Mouse (Mus musculus) adrenal gland, adult 2 months (tissue): Measurements from ENCODE around the gene Zfp598. TPM values are rescaled to one million over a fixed set of nuclear protein-coding genes. Genes with fewer than 3 reads are reported as not detected.

Experiments used
- DNase-seq: peaks from one replicate; pipeline ENCODE4 v3.0.0; 2021
- long read RNA-seq: library from polyadenylated mRNA; stranded (forward); transcript quantifications from one replicate; pipeline ENCODE4 v2.0.0, GENCODE M21; 2021
- polyA plus RNA-seq: library from polyadenylated mRNA; depleted of rRNA; stranded (reverse); fragments of >200 nt; gene quantifications from 2 replicates; pipeline ENCODE4 v1.2.3, GENCODE M21; 2012; rRNA removed
- total RNA-seq, 2 experiments: library from RNA; stranded (reverse); gene quantifications; 2 replicates each; pipeline ENCODE4 v1.2.3; 2021

Zfp598 gene
- 10 to 100 TPM; 40.8 to 51.3 TPM for total RNA-seq
- 86.0 and 99.0 TPM in 2 replicates for polyA plus RNA-seq
- long read RNA-seq, transcript Zfp598-202 (12 exons, 3,352 nt): major isoform, 14 of 26 reads
- long read RNA-seq, partial matches to known transcripts: 4 of 26 reads
- long read RNA-seq, other reads (novel, unspliced or antisense): 4 of 26 reads

- peak; percentile 97 for DNase-seq
Observed at GRCm38 (mm10) chr17:24669545-24670245, at the start of gene Zfp598. Zfp598 (plus strand) TSS chr17:24669687.

GRCm38 (mm10) chr17:24625472-24625871 lies 44.0 kb upstream of the Zfp598 start:
- no peak for DNase-seq

DNA sequence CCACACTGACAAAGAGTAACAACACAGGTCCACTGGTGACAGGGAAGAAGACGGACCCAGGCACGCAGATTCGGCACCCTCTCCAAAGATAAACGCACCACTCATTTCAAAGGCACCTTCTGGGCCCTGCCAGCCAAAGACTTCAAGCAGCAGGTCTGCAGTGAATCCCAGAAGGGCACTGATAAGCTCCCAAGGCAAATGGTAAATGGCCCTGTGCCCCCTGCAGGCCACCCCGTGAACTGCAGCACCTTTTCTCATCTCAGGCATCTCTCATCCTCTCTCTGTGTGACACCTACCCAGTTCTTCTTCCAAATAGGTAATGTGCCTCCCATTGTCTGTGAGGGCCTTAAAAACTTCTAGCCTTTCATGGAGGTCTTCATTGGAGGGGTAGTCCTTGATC lies 40.8 kb upstream of the Zfp598 start:
- DNase-seq: peak; percentile 78

DNA sequence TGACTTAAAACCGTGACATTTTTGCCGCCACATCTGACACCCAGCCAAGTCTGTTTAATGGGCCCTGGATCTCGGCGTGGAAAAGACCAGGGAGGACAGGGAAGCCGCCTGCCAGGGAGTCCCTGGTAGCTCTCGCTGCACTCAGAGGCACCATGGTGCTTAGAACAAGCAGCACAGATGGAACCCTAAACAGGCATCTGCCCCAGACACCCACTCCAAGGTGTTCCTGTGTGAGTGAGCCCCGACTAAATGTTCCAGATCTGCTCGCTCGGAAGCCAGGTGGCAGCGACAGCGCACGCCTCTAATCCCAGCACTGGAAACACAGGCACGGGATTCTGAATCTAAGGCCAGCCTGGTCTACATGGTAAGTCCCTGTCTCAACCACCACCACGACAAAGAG lies 39.4 kb upstream of the Zfp598 start:
- DNase-seq: no peak

GRCm38 (mm10) chr17:24632167-24632812 lies 37.2 kb upstream of the Zfp598 start, which contains the start of the genes Tsc2 and Nthl1:
Tsc2 (minus strand) TSS chr17:24632630.
Nthl1 (plus strand) TSS chr17:24632680.
- peak; percentile 91 for DNase-seq

- DNase-seq: peak; percentile 63
Observed at GRCm38 (mm10) chr17:24632813-24633449, 36.6 kb upstream of the Zfp598 start.

DNA sequence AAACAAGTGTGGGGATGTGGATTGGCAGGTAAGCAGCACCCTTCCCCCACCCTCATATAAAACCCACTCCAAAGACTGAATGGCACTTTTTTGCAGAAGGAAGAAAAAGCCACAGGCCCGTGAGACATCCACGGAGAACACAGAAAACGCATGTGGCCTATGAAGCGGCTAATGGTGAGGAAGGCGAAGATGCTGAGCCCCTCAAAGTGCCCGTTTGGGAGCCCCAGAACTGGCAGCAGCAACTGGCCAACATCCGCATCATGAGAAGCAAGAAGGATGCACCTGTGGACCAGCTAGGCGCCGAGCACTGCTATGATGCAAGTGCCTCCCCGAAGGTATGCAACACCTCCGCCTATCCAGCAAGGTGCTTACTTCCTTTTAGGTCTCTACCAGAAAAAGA lies 35.7 kb upstream of the Zfp598 start:
- DNase-seq: no peak

DNA sequence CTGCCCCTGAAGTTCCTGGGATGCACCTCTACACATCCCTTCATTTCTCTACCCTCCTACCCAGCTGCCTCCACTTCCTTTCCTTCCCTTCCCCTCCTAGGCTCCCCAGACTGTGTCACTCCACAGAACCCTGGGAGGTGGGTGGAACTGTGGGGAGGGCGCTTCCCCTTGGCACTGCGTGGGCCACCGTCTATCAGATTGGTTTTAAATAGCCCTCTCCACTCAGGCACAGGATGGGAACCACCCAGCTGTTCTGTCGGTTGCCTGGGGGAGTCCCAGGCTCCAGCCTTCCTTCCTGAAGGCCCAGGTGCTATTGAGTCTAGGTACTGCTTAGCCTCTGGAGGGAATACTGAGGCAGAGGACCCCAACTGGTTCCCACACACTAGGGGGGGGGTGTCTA lies 34.5 kb upstream of the Zfp598 start:
- DNase-seq: peak; percentile 50

GRCm38 (mm10) chr17:24635694-24636093 lies 33.8 kb upstream of the Zfp598 start:
- no peak for DNase-seq

GRCm38 (mm10) chr17:24636781-24637481 lies 32.6 kb upstream of the Zfp598 start:
- DNase-seq: no peak

DNA sequence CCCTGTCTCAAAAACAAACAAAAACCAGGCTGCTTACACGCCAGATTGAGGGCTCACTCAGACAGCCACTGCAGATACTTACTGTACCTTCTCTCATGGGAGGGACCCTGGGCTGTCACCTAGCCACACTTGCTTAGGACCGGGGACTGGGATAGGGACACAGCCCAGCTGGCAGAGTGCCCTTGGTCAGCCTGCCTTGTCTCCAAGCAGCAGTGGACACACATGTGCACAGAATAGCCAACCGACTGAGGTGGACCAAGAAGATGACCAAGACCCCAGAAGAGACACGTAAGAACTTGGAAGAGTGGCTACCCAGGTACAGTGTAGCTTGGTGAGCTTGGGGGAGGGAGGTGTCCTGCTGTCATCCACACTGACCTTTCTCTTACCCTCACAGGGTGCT lies 31.3 kb upstream of the Zfp598 start:
- no peak for DNase-seq

DNA sequence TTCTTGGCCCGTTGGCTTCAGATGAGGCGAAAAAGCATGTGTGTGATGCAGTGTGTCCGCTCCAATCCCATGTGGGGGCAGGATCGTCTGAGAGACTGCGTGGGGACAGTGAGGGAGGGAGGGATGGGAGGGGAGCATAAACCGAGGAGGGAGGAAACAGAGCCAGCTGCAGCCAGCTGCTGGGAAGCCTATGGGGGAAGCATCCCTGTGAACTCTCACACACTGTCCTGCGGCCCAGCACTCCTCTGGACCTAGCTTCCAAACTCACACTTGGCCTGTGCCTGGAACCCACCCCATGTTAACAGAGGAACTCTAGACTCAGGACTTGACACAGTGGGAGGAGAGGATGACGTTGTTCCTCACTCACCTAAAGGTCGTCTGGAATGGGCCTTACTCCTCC lies 30.6 kb upstream of the Zfp598 start:
- no peak for DNase-seq

- DNase-seq: no peak
Observed at GRCm38 (mm10) chr17:24639571-24639988, 29.9 kb upstream of the Zfp598 start.

- DNase-seq: no peak
Observed at GRCm38 (mm10) chr17:24640119-24640518, 29.4 kb upstream of the Zfp598 start.

- DNase-seq: no peak
Observed at GRCm38 (mm10) chr17:24640581-24640980, 28.9 kb upstream of the Zfp598 start.

DNA sequence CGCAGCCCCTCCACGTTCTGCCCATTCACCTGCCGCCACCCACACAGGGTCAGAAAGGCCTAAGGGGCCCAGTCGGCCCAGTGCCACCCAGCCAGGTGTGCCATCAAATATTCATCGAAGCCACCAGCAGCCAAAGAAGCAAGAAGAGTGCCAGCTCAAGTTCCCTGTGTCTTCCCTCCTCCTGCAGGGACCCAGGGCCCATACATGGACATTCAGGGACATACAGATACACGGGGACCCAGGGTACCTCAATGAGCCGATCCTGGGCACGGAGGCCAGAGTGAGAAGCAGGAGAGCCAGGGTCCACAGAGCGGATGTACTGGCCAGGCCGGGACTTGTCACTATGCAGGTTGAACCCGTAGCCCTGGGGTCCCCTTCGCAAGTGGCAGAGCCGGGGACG lies 27.5 kb upstream of the Zfp598 start:
- no peak for DNase-seq

GRCm38 (mm10) chr17:24642791-24643343 lies 26.6 kb upstream of the Zfp598 start:
- DNase-seq: no peak

- DNase-seq: peak; percentile 17
Observed at GRCm38 (mm10) chr17:24644030-24644715, 25.3 kb upstream of the Zfp598 start.

DNA sequence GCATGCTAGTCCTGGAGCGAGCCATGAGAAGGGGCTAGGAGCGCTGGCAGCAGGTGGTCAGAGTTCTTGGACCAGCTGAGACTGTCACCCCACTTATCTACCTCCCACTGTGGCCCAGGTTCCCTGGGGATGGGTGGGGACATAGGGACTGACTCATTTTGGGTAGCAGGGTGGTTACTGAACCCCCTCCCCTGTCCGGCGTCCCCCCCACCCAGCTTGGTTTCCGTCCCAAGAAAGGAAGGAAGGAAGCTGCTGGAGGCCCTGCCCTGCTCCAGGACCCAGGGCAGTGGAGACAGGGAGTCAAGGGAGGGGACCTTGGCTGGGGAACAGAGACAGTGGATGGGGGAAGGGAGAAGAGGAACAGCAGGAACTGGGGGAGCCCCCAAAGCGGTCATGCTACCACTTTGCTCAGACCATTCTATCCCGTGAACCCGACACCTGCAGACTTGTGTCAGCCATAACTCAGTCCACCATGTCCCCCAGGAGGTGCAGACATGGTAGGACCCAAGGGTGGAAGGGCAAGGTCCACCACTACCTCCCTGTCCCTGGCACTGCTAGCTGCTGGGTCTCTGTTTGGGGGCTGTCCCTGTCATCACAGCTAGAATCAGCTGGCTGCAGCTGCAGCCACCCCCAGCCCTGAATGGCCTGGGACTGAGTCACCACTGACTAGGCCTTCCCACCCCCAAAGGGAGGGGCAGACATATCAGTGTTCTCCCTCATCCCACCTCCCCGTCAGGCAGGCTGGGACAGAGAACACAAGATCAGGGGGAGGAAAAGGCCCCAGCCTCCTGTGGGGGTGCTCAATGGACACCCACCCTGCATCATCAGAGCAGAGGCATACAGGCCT lies 24.4 kb upstream of the Zfp598 start:
- peak; percentile 69 for DNase-seq

DNA sequence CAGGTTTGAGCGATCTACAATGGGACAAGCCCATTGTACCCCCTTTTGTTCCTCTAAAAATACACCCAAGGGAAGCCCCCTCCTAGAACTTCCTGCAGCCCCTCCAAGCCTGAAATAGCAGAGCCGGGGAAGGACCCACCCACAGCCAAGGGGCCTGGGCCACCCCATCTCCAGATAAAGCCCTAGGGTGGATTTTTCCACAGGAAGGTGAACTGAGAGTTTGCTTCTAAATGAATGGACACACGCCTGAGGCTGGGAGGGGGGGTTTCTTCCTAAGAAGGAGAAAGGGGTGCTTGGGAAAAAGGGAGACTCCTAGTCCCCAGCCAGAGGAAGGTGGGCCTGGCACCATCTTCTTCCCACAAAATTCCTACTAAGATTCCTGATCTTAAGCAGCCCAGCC lies 23.6 kb upstream of the Zfp598 start:
- DNase-seq: peak; percentile 63
